Mouse (Mus musculus) megakaryocyte, embryonic 14.5 days (primary cell): ENCODE results near the gene Fam186a. TPM values are rescaled to one million over a fixed set of nuclear protein-coding genes. Genes with fewer than 3 reads are reported as not detected.
"Not testable (repeated sequence)": the region's sequence is repeated elsewhere in the genome, so short reads cannot be mapped to it uniquely, and the experiment has no call there.

Experiments
- H3K27me3 ChIP-seq: replicated peaks from 2 replicates; pipeline ENCODE3; 2012; ENCODE audit warnings: inconsistent platforms
- H3K36me3 ChIP-seq: replicated peaks from 2 replicates; pipeline ENCODE3; 2012; ENCODE audit warnings: low read length, inconsistent platforms, mixed read lengths
- H3K4me1 ChIP-seq: 2 replicates; pipeline ENCODE4 v1.6.1; 2012; ENCODE audit warnings: inconsistent platforms
- H3K4me3 ChIP-seq: replicated peaks from 2 replicates; pipeline ENCODE3; 2012; ENCODE audit warnings: moderate library complexity, mild to moderate bottlenecking, inconsistent platforms
- H3K9me3 ChIP-seq: 2 replicates; pipeline ENCODE4 v1.6.1; 2012; ENCODE audit warnings: inconsistent platforms
- FLI1 ChIP-seq: IDR thresholded peaks from 2 replicates; pipeline ENCODE4 v1.6.1; 2012; ENCODE audit warnings: low read length, inconsistent platforms, mixed read lengths
- GATA1 ChIP-seq: IDR thresholded peaks from 3 replicates; pipeline ENCODE4 v1.6.1; 2012; ENCODE audit warnings: mixed read lengths, low read length, inconsistent platforms, borderline replicate concordance
- polyA plus RNA-seq: library from polyadenylated mRNA; stranded (reverse); fragments of >175 nt; gene quantifications from 2 replicates; pipeline ENCODE4 v1.2.3, GENCODE M21; 2012; ENCODE audit warnings: low replicate concordance; ENCODE audit not compliant: insufficient read depth

Gene Fam186a
- polyA plus RNA-seq, 1 experiment: not detected

DNA sequence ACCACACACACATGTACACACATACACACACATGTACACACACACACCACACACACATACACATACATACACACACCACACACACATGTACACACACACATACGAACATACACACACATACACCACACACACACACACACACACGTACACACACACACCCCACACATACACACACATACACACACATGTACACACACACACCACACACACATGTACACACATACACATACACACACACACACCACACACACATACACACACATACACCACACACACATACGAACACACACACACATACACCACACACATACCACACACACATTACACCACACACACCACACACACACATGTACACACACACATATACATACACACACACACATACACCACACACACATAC lies 30.2 kb downstream of the Fam186a start:
- no peak overlapping the region for H3K4me3 ChIP-seq
- TF ChIP-seq FLI1 (no peak), GATA1 (no peak; the same call in 2 of the 3 replicates)

DNA sequence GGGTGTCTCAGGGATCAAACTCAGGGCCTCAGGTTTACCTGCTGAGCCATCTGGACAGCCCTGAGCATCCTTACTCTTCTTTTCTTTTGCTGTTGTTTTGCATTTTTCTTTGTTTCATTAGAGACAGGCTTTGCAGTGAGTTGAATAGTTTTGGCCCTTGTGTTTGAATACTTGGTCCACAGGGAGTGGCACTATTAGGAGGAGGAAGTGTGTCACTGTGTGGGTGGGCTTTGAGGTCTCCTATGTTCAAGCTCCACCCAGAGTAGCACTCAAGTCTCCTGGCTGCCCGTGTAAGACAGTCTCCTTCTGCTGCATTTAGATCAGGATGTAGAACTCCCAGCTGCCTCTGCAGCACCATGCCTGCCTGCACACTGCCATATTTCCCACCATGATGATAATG lies 32.4 kb downstream of the Fam186a start:
- H3K4me1 ChIP-seq: no peaks in the 10 kb centered on the region

More for the DNA sequence above, 30.2 kb downstream of the Fam186a start:
- Histone ChIP-seq H3K9me3 (peaks cover 6% of the 10 kb centered on the region; the same call in 1 of the 2 replicates), H3K4me1 (no peaks in the 10 kb centered on the region), H3K27me3 (peaks cover 34% of the 10 kb centered on the region), H3K36me3 (no peaks in the 10 kb centered on the region)

DNA sequence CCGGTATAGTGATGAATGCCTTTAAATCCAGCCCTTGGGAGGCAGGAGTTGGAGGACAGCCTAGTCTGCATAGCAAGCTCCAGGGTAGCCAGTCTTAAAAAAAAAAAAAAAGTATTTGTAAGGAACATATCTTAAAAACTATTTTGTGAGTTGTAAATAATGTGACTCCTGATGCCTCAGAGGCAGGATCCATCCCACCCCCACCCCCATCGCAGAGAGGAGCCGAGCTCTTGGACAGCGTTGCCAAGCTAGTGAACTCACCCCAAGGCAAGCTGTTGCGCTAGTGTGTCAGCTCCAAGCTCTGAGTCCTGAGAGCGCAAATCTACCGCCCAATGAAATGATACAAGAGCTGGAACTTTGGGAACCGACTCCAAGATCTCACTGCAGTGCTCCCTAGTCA lies 35.6 kb downstream of the Fam186a start:
- Histone ChIP-seq H3K9me3 (peaks cover 6% of the 10 kb centered on the region; the same call in 1 of the 2 replicates), H3K27me3 (peaks cover 26% of the 10 kb centered on the region), H3K4me1 (no peaks in the 10 kb centered on the region), H3K4me3 (no peak overlapping the region), H3K36me3 (no peaks in the 10 kb centered on the region)
- no peak for TF ChIP-seq FLI1
- no peak for TF ChIP-seq GATA1

More for the DNA sequence above, 32.4 kb downstream of the Fam186a start:
- H3K9me3 ChIP-seq: peaks cover 6% of the 10 kb centered on the region; the same call in 1 of the 2 replicates
- no peak overlapping the region for H3K4me3 ChIP-seq
- H3K36me3 ChIP-seq: no peaks in the 10 kb centered on the region
- peaks cover 23% of the 10 kb centered on the region for H3K27me3 ChIP-seq
- TF ChIP-seq GATA1 (no peak), FLI1 (no peak)

DNA sequence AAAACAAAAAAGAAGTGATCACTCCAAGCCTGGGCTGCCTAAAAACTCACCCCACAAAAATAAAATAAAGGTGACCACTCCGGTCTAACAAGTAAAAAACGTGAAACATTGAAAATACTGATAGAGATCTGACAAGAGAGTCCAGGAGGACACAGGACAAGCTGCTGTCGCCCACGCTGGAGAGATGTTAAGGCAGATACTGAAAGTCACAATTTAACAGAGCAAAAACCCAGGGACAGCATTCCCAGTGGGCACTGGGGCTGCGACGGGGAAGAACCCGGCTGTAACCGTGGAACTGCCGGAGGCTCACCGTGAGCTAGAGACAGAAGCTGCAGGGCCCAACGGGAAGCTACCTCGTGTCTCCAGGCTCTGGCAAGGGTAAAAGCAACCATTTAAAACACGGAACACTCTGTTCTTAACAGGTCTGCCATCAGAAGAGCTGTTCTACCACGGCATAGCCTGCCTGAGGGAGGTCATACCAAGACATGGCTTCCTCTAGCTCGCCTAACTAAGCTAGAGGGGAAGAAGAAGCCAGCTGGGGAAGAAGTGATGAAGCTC lies 47.2 kb downstream of the Fam186a start:
- no peaks in the 10 kb centered on the region for H3K36me3 ChIP-seq
- H3K9me3 ChIP-seq: no peaks in the 10 kb centered on the region
- no peaks in the 10 kb centered on the region for H3K4me1 ChIP-seq
- TF ChIP-seq FLI1 (no peak), GATA1 (no peak)
- H3K27me3 ChIP-seq: peaks cover 27% of the 10 kb centered on the region
- H3K4me3 ChIP-seq: no peak overlapping the region

DNA sequence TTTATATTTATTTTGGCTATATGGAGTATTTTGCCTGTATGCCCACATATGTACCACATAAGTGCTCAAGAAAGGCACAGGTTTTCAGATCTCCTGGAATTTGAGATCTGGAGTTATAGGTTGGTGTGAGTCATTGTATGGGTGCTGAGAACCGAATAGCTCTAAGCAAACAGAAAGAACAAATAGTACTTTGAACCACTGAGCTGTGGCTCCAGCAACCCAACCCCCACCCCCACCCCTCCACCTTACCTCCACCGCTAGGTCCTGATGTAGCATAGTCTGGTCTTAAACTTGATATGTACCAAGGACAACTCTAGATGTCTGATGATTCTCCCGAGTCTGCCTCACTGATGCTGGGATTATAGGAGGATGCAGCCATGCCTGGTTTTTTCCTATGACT lies 49.6 kb downstream of the Fam186a start:
- Histone ChIP-seq H3K4me1 (no peaks in the 10 kb centered on the region), H3K4me3 (no peak overlapping the region), H3K36me3 (no peaks in the 10 kb centered on the region), H3K27me3 (peaks cover 32% of the 10 kb centered on the region), H3K9me3 (no peaks in the 10 kb centered on the region)
- TF ChIP-seq FLI1 (no peak), GATA1 (no peak)

DNA sequence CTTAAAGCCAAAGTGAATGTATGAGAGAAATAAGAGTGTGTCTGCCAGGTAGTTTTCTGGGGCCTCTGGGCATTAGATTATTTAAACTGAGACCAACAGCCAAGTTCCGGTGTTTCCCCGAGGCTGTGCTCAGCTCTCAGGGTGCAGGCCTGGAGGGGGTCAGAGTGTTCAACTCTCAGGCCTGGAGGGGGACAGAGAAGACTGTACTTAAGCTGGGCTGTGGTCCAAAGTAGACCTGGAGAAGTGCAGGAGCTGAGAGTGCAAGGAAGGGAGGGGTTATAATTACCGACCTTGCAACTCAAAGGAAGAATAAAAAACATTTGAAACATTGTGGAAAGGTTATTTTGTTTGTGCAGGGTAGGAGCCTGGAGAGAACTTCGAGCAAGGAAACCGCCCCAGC lies 52.2 kb downstream of the Fam186a start:
- H3K4me1 ChIP-seq: no peaks in the 10 kb centered on the region
- H3K9me3 ChIP-seq: no peaks in the 10 kb centered on the region
- TF ChIP-seq GATA1 (no peak), FLI1 (no peak)
- peaks cover 25% of the 10 kb centered on the region for H3K27me3 ChIP-seq
- H3K4me3 ChIP-seq: no peak overlapping the region
- no peaks in the 10 kb centered on the region for H3K36me3 ChIP-seq

DNA sequence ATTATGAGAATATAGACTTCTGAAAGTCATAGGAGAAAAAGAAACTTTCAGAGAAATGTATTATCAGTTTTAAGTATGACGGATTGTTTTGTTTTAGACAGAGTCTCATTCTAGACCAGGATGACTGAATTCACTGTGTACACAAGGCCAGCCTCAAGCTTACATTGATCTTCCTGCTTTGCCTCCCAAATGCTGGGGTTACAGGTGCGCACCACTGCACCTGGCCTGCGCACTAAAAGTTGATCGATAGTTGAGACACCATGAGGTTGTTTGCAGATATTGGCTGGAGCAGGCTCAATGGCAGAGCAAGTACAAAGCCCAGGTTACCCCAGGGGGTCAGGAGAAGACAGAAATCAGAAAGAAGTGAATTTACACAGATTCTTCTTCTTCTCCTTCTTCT lies 55.1 kb downstream of the Fam186a start:
- Histone ChIP-seq H3K4me3 (no peak overlapping the region), H3K27me3 (peaks cover 22% of the 10 kb centered on the region), H3K9me3 (no peaks in the 10 kb centered on the region), H3K36me3 (no peaks in the 10 kb centered on the region), H3K4me1 (peaks cover 5% of the 10 kb centered on the region)
- TF ChIP-seq FLI1 (no peak), GATA1 (no peak)

DNA sequence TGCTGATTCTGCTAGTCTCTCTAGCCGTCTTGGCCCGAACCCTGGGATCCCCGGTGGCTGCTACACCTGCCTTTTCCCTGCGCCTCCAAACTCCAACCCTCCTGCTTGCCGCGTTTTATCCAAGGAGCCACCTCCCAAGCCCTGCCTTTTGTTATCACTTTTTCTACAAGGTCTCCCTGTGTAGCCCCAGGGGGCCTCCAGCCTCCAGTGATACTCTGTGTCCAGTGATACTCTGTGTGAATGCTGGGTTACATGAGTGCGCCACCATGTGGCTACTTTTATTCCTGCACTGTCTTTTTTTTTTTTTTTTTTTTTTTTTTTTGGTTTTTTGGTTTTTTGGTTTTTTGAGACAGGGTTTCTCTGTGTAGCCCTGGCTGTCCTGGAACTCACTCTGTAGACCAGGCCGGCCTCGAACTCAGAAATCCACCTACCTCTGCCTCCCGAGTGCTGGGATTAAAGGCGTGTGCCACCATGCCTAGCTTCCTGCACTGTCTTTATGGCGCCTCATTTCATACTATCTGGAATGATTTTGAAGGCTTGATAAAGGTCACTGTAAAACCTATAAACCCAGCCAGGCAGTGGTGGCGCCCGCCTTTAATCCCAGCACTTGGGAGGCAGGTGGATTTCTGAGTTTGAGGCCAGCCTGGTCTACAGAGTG lies 57.4 kb downstream of the Fam186a start:
- not testable (repeated sequence) for H3K9me3 ChIP-seq, H3K36me3 ChIP-seq, H3K4me3 ChIP-seq, H3K4me1 ChIP-seq
- H3K27me3 ChIP-seq: peaks cover 20% of the 10 kb centered on the region

DNA sequence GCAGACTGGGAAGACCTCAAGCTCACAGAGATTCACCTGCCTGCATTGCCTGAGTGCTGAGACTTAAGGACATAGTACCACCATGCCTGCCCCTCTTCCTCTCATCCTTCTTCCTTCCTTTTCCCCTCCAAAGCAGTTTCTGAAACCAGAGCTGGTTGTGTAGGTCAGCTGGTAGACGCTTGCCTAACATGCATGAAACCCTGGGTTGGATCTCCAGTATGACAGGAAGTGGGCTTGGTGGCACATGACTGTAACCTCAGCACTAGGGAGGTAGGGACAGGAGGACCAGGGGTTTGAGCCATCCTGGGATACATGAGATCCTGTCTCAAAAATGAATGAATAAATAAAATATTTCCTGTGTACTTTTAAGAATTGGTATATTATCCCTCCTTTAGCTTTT lies 59.3 kb downstream of the Fam186a start:
- Histone ChIP-seq H3K4me3 (no peak overlapping the region), H3K4me1 (peaks cover 5% of the 10 kb centered on the region), H3K9me3 (no peaks in the 10 kb centered on the region), H3K36me3 (no peaks in the 10 kb centered on the region), H3K27me3 (peaks cover 27% of the 10 kb centered on the region)
- TF ChIP-seq FLI1: no peak
- no peak for TF ChIP-seq GATA1

DNA sequence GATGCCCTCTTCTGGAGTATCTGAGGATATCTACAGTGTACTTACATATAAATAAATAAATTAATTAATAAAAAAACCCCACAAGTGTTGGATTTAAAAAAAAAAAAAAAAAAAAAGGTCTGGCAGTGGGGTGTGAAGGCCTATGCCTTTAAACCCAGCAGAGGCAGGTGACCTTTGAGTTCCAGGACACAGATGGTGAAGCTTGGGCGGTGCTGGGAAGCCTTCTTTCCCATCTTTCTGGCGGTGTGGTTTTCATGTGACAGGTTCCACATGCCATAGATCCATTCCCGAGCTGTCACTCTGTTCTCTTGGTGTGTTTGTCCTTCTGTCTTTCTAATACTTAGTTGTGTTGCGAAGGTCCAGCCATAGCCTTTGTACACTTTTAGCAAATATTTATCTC lies 59.8 kb downstream of the Fam186a start:
- Histone ChIP-seq H3K36me3 (no peaks in the 10 kb centered on the region), H3K4me1 (peaks cover 5% of the 10 kb centered on the region), H3K9me3 (no peaks in the 10 kb centered on the region), H3K27me3 (peaks cover 27% of the 10 kb centered on the region), H3K4me3 (no peak overlapping the region)
- no peak for TF ChIP-seq GATA1
- TF ChIP-seq FLI1: no peak
